Mouse (Mus musculus) spleen, adult 12 weeks (tissue): ENCODE results near the gene Mvp.
A peak's percentile ranks its signal among the peaks of the same experiment; 100 is the strongest.

Experiments used
- DNase-seq: peaks from one replicate; pipeline ENCODE4 v3.0.0; 2022; ENCODE audit warnings: low spot score

Mvp gene

DNA sequence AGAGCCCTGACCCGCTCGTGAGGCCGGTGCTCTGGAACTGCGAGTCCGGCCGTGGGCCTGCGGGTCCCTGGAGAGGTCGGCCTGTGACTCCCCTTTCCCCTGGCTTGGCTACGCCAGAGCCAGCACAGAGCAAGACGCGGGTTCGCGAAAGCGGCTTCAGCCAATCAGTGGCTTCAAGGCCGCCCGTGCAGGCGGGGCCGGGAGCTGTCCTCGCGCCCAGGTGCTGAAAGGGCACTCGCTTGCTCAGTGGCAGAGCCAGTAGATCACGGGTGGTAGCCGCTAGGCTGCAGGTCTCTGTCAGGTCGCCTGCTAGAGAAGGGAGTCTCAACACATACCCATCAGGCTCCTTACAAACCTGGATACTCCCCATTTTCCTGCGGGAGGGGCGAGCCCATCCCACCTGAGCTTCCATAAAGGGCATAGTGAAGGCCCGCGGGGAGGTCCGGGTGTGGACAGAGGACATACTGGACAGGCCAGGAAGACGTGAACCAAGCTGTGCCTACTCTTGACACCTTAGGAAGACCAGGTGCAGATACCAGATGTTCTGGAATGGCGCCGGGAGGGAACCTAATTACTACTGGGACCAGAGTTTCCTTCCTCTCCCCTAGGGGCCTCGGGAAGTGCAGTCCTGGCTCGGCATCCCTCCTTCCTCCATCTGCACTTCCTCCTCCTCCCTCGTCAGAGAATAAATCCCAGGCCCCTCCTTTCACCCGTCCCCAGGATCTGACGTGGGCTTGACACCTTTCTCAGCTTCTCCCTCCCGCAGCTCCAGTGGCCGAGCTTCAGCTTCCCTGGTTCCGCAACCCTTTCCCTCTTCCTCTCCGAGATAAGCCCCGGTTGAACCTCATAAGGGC lies 64.4 kb downstream of the Mvp start, which contains the start of gene Sez6l2:
Gene Sez6l2 (plus strand): TSS at position 771 of the 854 bp plus-strand sequence.
- DNase-seq, result peak; percentile 79

DNA sequence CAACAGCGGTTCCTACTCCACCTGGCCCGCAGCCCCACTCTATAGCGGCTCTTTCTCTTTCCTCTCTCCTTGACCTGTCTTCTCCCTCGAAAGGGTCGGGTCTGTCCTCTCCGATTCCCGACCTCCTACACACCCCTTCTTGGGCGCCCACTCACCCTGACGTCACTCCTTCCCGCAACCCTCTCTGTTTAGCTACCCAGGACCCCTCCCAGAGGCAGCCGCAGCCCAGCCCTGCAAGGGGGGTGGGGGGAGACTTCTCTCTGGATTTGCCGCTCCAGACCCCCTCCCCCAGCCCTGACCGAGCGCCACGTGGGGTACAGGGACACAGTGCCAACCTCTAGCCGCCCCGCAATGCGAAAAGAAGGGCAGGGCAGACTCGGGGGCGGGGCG lies 65.0 kb downstream of the Mvp start, which contains the start of gene Asphd1:
Gene Asphd1 (minus strand): TSS at position 180 of the 390 bp plus-strand sequence.
- no peak for DNase-seq

DNA sequence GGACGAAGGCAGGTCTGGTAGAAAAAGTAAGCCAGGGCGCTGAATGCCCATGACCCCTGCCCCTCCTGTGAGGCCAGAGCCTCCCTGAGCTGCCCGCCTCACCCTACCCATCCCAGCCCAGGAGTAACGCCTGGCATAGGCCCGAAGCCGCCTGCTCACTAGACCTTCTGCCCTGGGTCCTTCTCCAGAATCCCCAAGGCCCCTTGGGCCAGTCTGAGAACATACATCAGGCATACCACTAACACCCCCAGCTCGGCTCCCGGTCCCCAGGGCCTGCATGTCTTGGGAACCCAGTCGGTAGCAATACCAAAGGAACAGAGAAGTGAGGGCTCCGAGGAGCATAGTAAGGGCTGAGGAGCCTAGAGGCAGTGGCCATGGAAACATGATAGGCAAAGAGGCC lies 65.8 kb downstream of the Mvp start:
- DNase-seq, result no peak

DNA sequence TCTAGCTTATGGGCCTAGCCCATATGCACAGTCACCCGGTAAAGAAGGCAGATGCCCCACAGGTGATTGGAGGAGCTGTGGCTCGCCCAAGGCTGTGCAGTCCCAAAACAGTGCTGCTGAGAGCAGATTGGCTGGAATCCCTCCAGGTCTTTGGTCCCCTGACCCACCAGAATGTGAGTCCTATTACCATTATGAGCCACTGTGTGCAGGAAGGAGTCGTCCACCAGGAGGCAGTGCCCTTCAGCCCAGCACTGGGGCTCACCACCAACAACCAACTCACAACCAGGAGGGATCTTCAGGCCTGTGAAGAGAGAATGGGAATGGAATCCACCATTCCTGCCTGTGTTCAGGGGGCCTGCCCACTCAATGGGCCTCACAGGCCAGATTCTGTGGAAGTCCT lies 67.9 kb downstream of the Mvp start:
- no peak for DNase-seq

DNA sequence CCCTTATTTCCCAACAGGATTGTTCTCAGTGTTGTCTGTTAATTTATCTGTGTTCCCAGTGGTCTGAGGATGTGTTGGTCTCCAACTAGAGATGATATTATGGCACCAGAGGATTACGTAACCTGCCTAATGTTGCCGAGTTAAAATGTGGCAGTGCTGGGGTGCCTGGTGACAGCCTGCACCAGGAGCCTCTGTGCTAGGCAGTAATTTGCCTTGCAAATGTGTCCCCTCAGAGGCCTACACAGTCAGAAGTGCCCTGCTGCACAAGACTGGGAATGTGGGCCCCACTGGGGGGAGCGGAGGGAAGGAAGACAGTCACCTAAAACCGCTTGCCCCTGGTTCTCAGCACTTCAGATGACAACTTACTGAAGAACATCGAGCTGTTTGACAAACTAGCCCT lies 72.6 kb downstream of the Mvp start:
- no peak for DNase-seq

DNA sequence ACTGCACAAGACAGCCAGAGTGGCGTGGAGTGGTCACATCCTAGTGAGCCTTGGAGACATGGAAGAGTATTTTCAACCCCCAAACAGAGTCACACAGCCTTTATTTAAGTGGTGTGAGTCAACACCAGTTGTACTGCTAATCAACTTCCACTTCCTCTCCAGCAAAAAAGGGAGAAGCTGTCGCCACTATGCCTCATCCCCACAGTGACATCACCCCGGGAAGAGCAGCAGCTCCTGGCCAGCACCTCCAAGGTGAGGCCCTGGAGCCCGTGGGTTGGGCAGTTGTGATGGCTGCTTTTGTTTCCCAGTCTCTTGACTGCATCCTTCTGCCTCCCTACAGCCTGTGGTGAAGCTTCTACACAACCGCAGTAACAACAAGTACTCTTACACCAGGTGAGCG lies 73.2 kb downstream of the Mvp start:
- DNase-seq, result no peak
